Mouse (Mus musculus) E14TG2a.4 (cell line): ENCODE results near the gene Icos.

Source experiments
- CTCF ChIP-seq: conservative IDR thresholded peaks from 2 replicates; pipeline ENCODE4 v1.5.1; 2014; ENCODE audit warnings: low read length
- NANOG ChIP-seq: IDR thresholded peaks from 2 replicates; pipeline ENCODE4 v1.6.1; 2014; ENCODE audit warnings: borderline replicate concordance, low read length, mixed read lengths

DNA sequence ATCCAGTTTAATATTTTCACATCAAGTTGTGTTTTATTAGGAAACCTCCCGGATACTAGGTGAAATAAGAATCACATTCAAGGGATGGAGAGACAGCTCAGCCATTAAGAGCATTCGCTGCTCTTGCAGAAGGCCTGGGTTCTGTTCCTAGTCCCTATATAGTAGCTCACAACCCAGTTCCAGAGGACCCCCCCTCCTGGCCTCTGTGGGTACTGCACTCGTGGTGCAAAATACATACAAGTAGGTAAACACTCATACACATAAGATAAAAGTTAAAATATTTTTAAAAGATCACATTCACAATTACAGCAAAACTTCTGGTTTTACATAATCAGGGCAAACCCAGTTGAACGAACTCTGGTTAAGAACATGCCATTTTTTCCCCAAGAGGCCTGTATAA is 15.6 kb upstream of the Icos start:
- peak; percentile 68 for TF ChIP-seq CTCF
- no peak for TF ChIP-seq NANOG
